Mouse (Mus musculus) gastrocnemius, postnatal 4 days (tissue): ENCODE measurements at regions not wholly inside any gene's neighbourhood (a gene's known extent, or its start where the extent isn't known, plus 50 kb on each side); places are given as distances from the start of the nearest gene placed in this dataset.

Experiments used
- DNase-seq, 2 experiments: peaks; one replicate each; pipeline ENCODE4 v3.0.0; 2021 to 2022; ENCODE audit warnings: low spot score in 2 of 2, mixed read lengths in 2 of 2

DNA sequence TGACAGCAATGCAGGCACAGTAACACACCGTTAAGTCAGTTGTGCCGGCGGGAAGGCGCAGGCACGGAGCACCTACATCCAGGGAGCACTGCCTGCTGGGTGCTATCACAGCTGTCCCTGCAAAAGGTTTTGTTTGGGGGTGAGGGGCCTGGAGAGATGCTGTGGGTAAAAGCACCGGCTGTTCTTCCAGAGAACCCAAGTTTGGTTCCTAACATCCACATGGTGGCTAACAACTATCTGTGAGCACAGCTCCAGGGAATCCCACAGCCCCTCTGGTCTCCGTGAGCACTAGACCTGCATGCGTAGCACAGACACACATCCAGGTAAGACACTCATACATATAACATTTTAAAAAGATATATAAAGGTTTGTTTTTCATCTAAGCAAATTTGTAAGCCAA, 72.0 kb upstream of the Slc38a4 start:
- no peak for DNase-seq

DNA sequence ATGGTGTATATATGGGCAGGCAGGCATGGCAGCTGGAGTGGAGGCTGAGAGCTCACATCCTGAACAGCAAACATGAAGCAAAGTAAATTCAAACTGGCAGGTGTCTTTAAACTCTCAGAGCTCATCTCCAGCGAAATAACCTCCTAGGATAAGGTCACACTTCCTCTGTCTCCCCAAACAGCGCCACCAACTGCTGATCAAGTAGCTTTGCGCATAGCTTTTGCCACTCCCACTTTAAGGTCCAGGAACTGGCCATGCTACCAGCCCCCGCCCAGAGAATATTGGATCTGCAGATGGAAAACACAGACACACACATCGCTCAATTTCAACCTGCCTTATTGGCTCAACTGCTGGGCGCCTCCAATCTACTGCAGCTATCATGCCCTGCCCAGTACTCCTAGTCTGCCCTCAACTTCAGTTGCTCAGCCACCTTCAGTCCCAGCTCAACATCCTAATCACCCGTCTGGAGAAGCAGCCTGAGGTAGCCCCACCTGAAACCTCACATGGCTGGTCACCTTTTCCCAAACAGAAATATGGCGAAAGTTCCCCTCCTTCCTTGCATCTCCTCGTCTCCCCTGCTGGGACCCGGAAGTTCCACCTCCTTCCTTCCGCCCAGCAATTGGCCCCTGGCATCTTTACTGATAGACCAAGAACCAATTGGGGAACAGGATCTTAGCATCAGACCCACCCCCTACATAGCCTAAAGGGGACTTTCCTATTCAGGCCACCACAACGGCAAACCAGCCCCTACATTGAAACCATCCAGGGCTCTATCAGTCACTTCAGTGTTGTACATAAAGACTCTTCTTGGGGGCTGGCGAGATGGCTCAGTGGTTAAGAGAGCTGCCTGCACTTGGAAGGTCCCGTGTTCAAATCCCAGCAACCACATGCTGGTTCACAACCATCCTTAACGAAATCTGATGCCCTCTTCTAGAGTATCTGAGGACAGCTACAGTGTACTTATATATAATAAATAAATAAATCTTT, 70.4 kb upstream of the Slc38a4 start:
- DNase-seq, result no peak

DNA sequence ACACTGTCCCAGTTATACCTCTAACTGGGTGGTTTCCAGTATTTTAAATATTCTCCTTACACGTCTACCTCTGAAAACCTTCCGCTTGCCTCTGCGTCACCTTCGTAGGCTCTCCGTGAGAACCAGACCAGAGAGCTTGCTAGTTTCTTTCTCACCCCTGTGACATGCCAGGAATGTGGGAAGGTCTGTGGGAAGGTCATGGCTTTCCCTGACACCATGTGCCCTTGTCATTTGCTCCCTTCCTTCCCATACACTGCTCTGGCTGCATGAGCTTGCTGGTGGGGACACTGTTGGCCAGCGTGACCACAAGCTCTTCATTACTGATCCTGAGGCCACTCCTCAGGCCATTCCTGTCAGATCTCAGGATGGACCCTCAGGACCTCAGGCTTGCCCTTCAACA, 66.5 kb upstream of the Slc38a4 start:
- no peak for DNase-seq

DNA sequence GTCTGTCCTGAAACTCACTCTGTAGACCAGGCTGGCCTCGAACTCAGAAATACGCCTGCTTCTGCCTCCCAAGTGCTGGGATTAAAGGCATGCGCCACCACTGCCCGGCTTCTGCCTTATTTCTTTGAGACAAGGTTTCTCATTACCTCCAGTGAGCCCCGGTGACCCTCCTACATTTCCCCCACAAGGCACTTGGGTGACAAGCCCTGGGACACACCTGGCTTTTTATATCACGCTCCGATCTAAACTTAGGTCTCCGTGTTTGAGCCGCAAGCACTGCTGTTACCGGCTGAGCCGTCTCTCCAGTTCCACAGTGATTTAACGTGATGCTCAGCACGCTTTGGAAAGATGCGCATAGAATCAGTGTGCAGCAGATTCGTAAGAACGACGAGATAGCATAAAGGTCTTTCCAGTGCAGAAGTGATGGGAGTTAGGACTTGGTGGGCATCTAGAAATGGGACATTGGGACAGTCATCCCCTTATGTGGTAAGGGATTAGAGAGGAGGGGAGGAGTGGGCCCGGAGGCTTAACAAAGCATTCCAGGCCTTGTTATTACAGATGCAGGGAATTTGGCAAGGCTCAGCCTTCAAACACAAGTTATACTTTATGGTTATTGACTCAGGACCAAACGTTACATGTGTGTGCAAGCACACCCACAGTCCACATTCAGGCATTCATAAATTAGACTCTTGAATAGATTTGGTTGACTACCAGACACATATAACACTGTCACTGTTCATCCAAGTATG, 56.9 kb upstream of the Slc38a4 start:
- DNase-seq, result no peak

DNA sequence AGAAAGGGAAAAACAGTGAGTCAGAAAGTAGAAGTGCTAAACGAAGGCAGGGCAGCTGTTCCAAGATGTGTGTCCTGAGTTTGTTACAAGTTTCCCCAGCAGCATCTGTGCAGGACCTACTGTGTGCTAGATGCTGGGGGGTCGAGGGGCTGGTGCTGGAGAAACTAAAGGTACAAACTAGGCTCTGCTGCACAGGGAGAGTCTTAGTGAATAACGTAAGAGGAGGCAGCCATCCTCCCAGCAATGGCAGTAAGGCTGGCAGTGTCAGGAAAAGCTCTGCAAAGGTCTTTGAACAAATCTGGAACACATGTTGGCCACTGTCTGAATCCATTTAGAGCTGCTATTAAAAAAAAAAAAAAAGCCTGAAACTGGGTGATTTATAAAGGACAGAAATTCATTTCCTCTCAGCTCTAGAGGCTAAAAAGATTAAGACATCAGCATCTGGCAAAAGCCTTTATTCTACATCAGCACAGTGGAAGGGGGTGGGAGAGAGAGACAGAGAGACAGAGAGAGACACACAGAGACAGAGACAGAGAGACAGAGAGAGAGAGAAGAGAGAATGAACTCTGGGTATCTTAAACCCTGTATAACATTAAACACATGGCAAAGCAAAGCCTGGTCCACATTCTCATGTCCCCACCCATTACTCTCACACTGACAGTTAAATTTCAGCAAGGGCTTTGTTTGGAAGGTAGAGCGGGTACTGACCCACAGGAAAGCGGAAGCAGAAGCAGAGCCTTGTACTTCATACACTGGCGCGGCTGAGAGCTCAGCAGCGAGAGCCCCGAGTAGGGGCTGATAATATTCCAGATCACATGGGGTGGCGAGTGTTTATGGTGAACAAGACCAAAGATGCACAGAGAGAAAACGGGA, 55.8 kb upstream of the Slc38a4 start:
- no peak for DNase-seq

DNA sequence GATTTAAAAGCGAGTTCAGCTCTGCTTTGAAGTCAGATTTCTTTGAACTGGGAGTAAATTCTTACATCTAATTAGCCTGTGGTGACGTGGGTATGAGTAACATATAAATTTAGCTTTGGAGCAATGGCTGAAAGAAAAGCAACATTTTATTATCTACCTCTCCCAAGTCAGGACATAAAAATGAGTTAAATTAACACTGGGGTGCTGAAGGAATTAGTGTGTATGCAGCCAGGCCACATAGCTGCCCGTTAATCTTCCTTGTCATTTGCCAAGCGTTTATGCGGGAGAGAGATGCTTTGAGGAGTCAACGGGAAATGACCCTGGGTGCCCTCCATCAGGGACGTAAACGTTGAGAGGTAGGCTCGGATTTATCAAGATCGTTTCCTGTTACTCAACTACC, 52.0 kb upstream of the Slc38a4 start:
- DNase-seq, result no peak

DNA sequence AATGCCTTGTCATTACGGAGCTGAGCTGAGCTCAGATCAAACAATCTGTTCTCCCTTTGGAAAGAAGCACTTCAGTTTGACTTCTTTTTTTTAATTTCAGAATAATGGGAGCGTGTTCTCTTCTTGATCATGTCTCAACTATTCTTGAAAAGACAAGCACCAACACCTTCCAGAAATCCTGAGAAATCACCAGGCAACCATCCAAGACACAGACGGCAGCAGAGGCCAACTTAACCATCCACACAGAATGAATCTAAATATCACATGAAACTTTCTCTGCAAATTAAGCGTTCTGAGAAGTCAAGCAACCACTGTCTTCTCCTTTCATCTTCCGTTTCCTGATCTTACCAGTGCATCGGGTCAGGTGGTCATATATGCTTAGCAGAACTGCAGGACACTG, 50.8 kb upstream of the Slc38a4 start:
- no peak for DNase-seq
